ENCODE assay signal across 22 mouse cellular contexts in the genomic region with DNA sequence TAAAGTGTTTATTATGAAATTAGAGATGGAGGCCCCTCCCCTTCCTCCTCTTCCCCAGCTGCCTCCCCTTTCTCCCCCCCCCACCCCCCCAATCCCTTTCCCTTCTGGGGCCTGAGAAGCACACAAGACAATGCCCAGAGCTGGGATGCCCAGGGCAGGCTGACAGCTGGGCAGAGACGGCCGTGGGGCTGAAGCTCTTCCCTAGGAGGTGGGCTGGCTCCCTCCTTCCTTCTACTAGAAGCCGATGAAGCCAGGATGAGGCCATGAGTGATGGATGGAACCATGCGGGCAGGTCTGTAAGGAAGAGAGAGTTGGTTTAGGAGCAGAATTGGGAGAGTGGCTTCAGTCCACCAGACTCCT. TPM values are rescaled to one million over a fixed set of nuclear protein-coding genes. Genes with fewer than 3 reads are reported as not detected.
DNase-seq lines count a peak whose midpoint lies in the region; ATAC-seq and TF ChIP-seq lines count a peak whose summit lies in the region.
"Had no signal": no experiment of that assay in that cellular context is flagged by ENCODE, and none has a peak within 500 bp of the region (broad histone marks: within the 10 kb centered on the region; RNA-seq: fewer than 3 reads in every experiment).

No protein-coding gene starts in this region.

- no peaks in the 10 kb centered on the region for H3K27me3 ChIP-seq in forebrain, embryonic 15.5 days
- H3K27me3 ChIP-seq in forebrain, embryonic 11.5 days (ENCODE audit: control insufficient read depth, insufficient read depth, low read length) = no peaks in the 10 kb centered on the region
- H3K27me3 ChIP-seq in midbrain, embryonic 14.5 days (ENCODE audit: control insufficient read depth, insufficient read depth, low read length) = no peaks in the 10 kb centered on the region
- no peaks in the 10 kb centered on the region for H3K27me3 ChIP-seq in midbrain, embryonic 11.5 days (ENCODE audit: control insufficient read depth, insufficient read depth, low read length)
- no peaks in the 10 kb centered on the region for H3K27me3 ChIP-seq in hindbrain, embryonic 13.5 days
- no peaks in the 10 kb centered on the region for H3K27me3 ChIP-seq in neural tube, embryonic 14.5 days (ENCODE audit: control insufficient read depth, insufficient read depth, low read length)

- peaks cover 40% of the 10 kb centered on the region for H3K36me3 ChIP-seq in forebrain, embryonic 15.5 days
- peaks cover 13% of the 10 kb centered on the region; the same call in 1 of the 2 replicates for H3K36me3 ChIP-seq in forebrain, embryonic 11.5 days (ENCODE audit: control insufficient read depth, insufficient read depth, low read length)
- H3K36me3 ChIP-seq in midbrain, embryonic 14.5 days (ENCODE audit: control insufficient read depth, insufficient read depth, low read length) = peaks cover 55% of the 10 kb centered on the region
- peaks cover 25% of the 10 kb centered on the region for H3K36me3 ChIP-seq in midbrain, embryonic 11.5 days (ENCODE audit: control insufficient read depth, insufficient read depth, low read length)
- H3K36me3 ChIP-seq in hindbrain, embryonic 13.5 days = peaks cover 58% of the 10 kb centered on the region
- H3K36me3 ChIP-seq in neural tube, embryonic 14.5 days (ENCODE audit: control insufficient read depth, insufficient read depth, low read length) = peaks cover 26% of the 10 kb centered on the region

- 71% methylated on average over 4 of the region's 4 CpGs for WGBS in forebrain, embryonic 15.5 days
- 81% methylated on average over 4 of the region's 4 CpGs for WGBS in forebrain, embryonic 11.5 days
- 67% methylated on average over 4 of the region's 4 CpGs for WGBS in midbrain, embryonic 14.5 days
- 90% methylated on average over 3 of the region's 4 CpGs for WGBS in midbrain, embryonic 11.5 days
- WGBS in hindbrain, embryonic 13.5 days = 43% methylated on average over 4 of the region's 4 CpGs
- WGBS in neural tube, embryonic 14.5 days = 78% methylated on average over 4 of the region's 4 CpGs

- peak overlapping the region; percentile 15; the same call in 1 of the 2 replicates for H3K27ac ChIP-seq in forebrain, embryonic 15.5 days (replicated peaks)
- no peak overlapping the region for H3K27ac ChIP-seq in forebrain, embryonic 11.5 days (ENCODE audit: low read depth, low read length)
- H3K27ac ChIP-seq in midbrain, embryonic 14.5 days (replicated peaks; ENCODE audit: low read depth, low read length) = 0 out of 2 replicates have a peak overlapping the region, but pooled peaks have one; percentile 63
- no peak overlapping the region for H3K27ac ChIP-seq in midbrain, embryonic 11.5 days (ENCODE audit: low read depth, low read length)
- H3K27ac ChIP-seq in hindbrain, embryonic 13.5 days = peak overlapping the region; percentile 70
- no peak overlapping the region for H3K27ac ChIP-seq in neural tube, embryonic 14.5 days (ENCODE audit: low read depth, low read length)
- H3K27ac ChIP-seq in layer of hippocampus, adult 2 months = no peak overlapping the region
- H3K27ac ChIP-seq: liver, embryonic 14.5 days had no signal

- no peak for ATAC-seq in forebrain, embryonic 15.5 days (replicated peaks)
- ATAC-seq in forebrain, embryonic 11.5 days (replicated peaks; ENCODE audit: low FRiP score) = no peak
- ATAC-seq in midbrain, embryonic 14.5 days (ENCODE audit: low FRiP score, low TSS enrichment) = 0 out of 2 replicates have a peak, but pooled peaks have one; percentile 31
- no peak for ATAC-seq in midbrain, embryonic 11.5 days (ENCODE audit: low FRiP score)
- peak; percentile 61; the same call in 1 of the 2 replicates for ATAC-seq in hindbrain, embryonic 13.5 days (ENCODE audit: low FRiP score)
- 0 out of 2 replicates have a peak, but pooled peaks have one; percentile 2 for ATAC-seq in neural tube, embryonic 14.5 days (ENCODE audit: low read depth)

- no peak for DNase-seq in forebrain, embryonic 11.5 days (ENCODE audit: low spot score)
- no peak for DNase-seq in midbrain, embryonic 14.5 days
- DNase-seq in midbrain, embryonic 11.5 days (ENCODE audit: low spot score, missing footprints) = no peak
- no peak for DNase-seq in frontal cortex, postnatal 25 days (ENCODE audit: low spot score in 2 of 2)
- DNase-seq in layer of hippocampus, adult 2 months (ENCODE audit: low spot score in 2 of 2) = no peak
- DNase-seq: cerebellum, postnatal 36 days; gastrocnemius, postnatal 25 days; heart, postnatal 36 days; kidney, adult 18-20 months; kidney, postnatal 25 days; layer of hippocampus, postnatal 36 days; lung, postnatal 10 days; spleen, adult 18-20 months had no signal

- H3K9ac ChIP-seq in forebrain, embryonic 15.5 days (replicated peaks) = no peak overlapping the region
- no peak overlapping the region for H3K9ac ChIP-seq in forebrain, embryonic 11.5 days (ENCODE audit: low read length)
- no peak overlapping the region for H3K9ac ChIP-seq in midbrain, embryonic 14.5 days (replicated peaks; ENCODE audit: low read length)
- no peak overlapping the region for H3K9ac ChIP-seq in midbrain, embryonic 11.5 days (ENCODE audit: low read length)
- peak overlapping the region; percentile 19; the same call in 1 of the 2 replicates for H3K9ac ChIP-seq in hindbrain, embryonic 13.5 days
- H3K9ac ChIP-seq in neural tube, embryonic 14.5 days (replicated peaks; ENCODE audit: low read depth, low read length) = no peak overlapping the region
- H3K9ac ChIP-seq: liver, embryonic 14.5 days had no signal

- no peak overlapping the region for H3K4me2 ChIP-seq in forebrain, embryonic 15.5 days (replicated peaks)
- no peak overlapping the region for H3K4me2 ChIP-seq in forebrain, embryonic 11.5 days (ENCODE audit: low read depth, low read length, severe bottlenecking)
- no peak overlapping the region for H3K4me2 ChIP-seq in midbrain, embryonic 14.5 days (ENCODE audit: low read length)
- H3K4me2 ChIP-seq in midbrain, embryonic 11.5 days = no peak overlapping the region
- no peak overlapping the region for H3K4me2 ChIP-seq in hindbrain, embryonic 13.5 days
- no peak overlapping the region for H3K4me2 ChIP-seq in neural tube, embryonic 14.5 days (ENCODE audit: low read depth, low read length)
- H3K4me2 ChIP-seq: heart, embryonic 11.5 days had no signal

- no peaks in the 10 kb centered on the region for H3K4me1 ChIP-seq in forebrain, embryonic 15.5 days
- no peaks in the 10 kb centered on the region for H3K4me1 ChIP-seq in forebrain, embryonic 11.5 days (replicated peaks; ENCODE audit: control insufficient read depth, insufficient read depth, low read length)
- no peaks in the 10 kb centered on the region for H3K4me1 ChIP-seq in midbrain, embryonic 14.5 days (ENCODE audit: control insufficient read depth, insufficient read depth, low read length)
- H3K4me1 ChIP-seq in midbrain, embryonic 11.5 days (ENCODE audit: control insufficient read depth, insufficient read depth, low read length) = no peaks in the 10 kb centered on the region
- peaks cover 8% of the 10 kb centered on the region; the same call in 1 of the 2 replicates for H3K4me1 ChIP-seq in hindbrain, embryonic 13.5 days (replicated peaks)
- H3K4me1 ChIP-seq in neural tube, embryonic 14.5 days (ENCODE audit: control insufficient read depth, insufficient read depth, low read length) = no peaks in the 10 kb centered on the region

- no peaks in the 10 kb centered on the region for H3K9me3 ChIP-seq in forebrain, embryonic 15.5 days
- H3K9me3 ChIP-seq in forebrain, embryonic 11.5 days (ENCODE audit: control insufficient read depth, low read length) = no peaks in the 10 kb centered on the region
- H3K9me3 ChIP-seq in midbrain, embryonic 14.5 days (ENCODE audit: control insufficient read depth, low read length) = no peaks in the 10 kb centered on the region
- no peaks in the 10 kb centered on the region for H3K9me3 ChIP-seq in midbrain, embryonic 11.5 days (ENCODE audit: control insufficient read depth, low read length)
- no peaks in the 10 kb centered on the region for H3K9me3 ChIP-seq in hindbrain, embryonic 13.5 days
- H3K9me3 ChIP-seq in neural tube, embryonic 14.5 days (ENCODE audit: control insufficient read depth, low read length) = no peaks in the 10 kb centered on the region

- no peak for TF ChIP-seq CTCF in layer of hippocampus, adult 2 months (conservative IDR thresholded peaks at IDR 0.05)

- H3K4me3 ChIP-seq in forebrain, embryonic 15.5 days = no peak overlapping the region
- no peak overlapping the region for H3K4me3 ChIP-seq in forebrain, embryonic 11.5 days (ENCODE audit: low read depth, low read length)
- H3K4me3 ChIP-seq in midbrain, embryonic 14.5 days (replicated peaks; ENCODE audit: low read depth, low read length) = no peak overlapping the region
- H3K4me3 ChIP-seq in midbrain, embryonic 11.5 days (ENCODE audit: low read depth, low read length) = no peak overlapping the region
- no peak overlapping the region for H3K4me3 ChIP-seq in hindbrain, embryonic 13.5 days
- no peak overlapping the region for H3K4me3 ChIP-seq in neural tube, embryonic 14.5 days (ENCODE audit: low read depth, low read length)
- no peak overlapping the region for H3K4me3 ChIP-seq in layer of hippocampus, adult 2 months

RNA-seq across cellular contexts. Expression of gene Gm17606, which starts 9.5 kb away (rescaled TPM):
- polyA plus RNA-seq in forebrain, embryonic 15.5 days (2015; fragmentation: Nextera tagmentation; extraction: Ambion mirVana) = not detected in 2 replicates
- not detected in 2 replicates for polyA plus RNA-seq in forebrain, embryonic 11.5 days (2014; fragmentation: Nextera tagmentation; extraction: Ambion mirVana)
- not detected in 2 replicates for polyA plus RNA-seq in midbrain, embryonic 14.5 days (2014; fragmentation: Nextera tagmentation; extraction: Ambion mirVana)
- not detected in 2 replicates for polyA plus RNA-seq in midbrain, embryonic 11.5 days (2014; fragmentation: Nextera tagmentation; extraction: Ambion mirVana)
- not detected in 2 replicates for polyA plus RNA-seq in hindbrain, embryonic 13.5 days (2015; fragmentation: Nextera tagmentation; extraction: Ambion mirVana)
- not detected in 2 replicates for polyA plus RNA-seq in neural tube, embryonic 14.5 days (2014; fragmentation: Nextera tagmentation; extraction: Ambion mirVana)
- total RNA-seq in layer of hippocampus, adult 2 months (2021) = not detected
- total RNA-seq: gastrocnemius, postnatal 25 days; heart, postnatal 36 days; layer of hippocampus, postnatal 36 days; left cerebral cortex, postnatal 36 days; megakaryocyte-erythroid progenitor cell, adult 5-6 weeks had no signal
- polyA plus RNA-seq: embryonic facial prominence, embryonic 11.5 days; heart, embryonic 11.5 days; liver, embryonic 14.5 days; neural tube, embryonic 11.5 days had no signal

RNA-seq across cellular contexts. Expression of gene Cdh24, which starts 9.9 kb away (rescaled TPM):
- 7.6 and 8.6 TPM in 2 replicates for polyA plus RNA-seq in forebrain, embryonic 15.5 days (2015; fragmentation: Nextera tagmentation; extraction: Ambion mirVana)
- polyA plus RNA-seq in forebrain, embryonic 11.5 days (2014; fragmentation: Nextera tagmentation; extraction: Ambion mirVana) = 10.5 and 12.3 TPM in 2 replicates
- 11.6 and 12.4 TPM in 2 replicates for polyA plus RNA-seq in midbrain, embryonic 14.5 days (2014; fragmentation: Nextera tagmentation; extraction: Ambion mirVana)
- polyA plus RNA-seq in midbrain, embryonic 11.5 days (2014; fragmentation: Nextera tagmentation; extraction: Ambion mirVana) = 5.8 and 6.9 TPM in 2 replicates
- 8.6 and 9.4 TPM in 2 replicates for polyA plus RNA-seq in hindbrain, embryonic 13.5 days (2015; fragmentation: Nextera tagmentation; extraction: Ambion mirVana)
- polyA plus RNA-seq in neural tube, embryonic 14.5 days (2014; fragmentation: Nextera tagmentation; extraction: Ambion mirVana) = 9.2 and 12.5 TPM in 2 replicates
- total RNA-seq in layer of hippocampus, adult 2 months (2021) = 10 to 100 TPM; 22.5 to 27.5 TPM

RNA-seq across cellular contexts. Expression of gene Psmb11, which starts 10.0 kb away (rescaled TPM):
- polyA plus RNA-seq in forebrain, embryonic 15.5 days (2015; fragmentation: Nextera tagmentation; extraction: Ambion mirVana) = 0.15 TPM in 1 of 2 replicates, not detected in the other
- 0.05 TPM in 1 of 2 replicates, not detected in the other for polyA plus RNA-seq in forebrain, embryonic 11.5 days (2014; fragmentation: Nextera tagmentation; extraction: Ambion mirVana)
- polyA plus RNA-seq in midbrain, embryonic 14.5 days (2014; fragmentation: Nextera tagmentation; extraction: Ambion mirVana) = 0.18 TPM in 1 of 2 replicates, not detected in the other
- polyA plus RNA-seq in midbrain, embryonic 11.5 days (2014; fragmentation: Nextera tagmentation; extraction: Ambion mirVana) = 0.04 TPM in 1 of 2 replicates, not detected in the other
- polyA plus RNA-seq in hindbrain, embryonic 13.5 days (2015; fragmentation: Nextera tagmentation; extraction: Ambion mirVana) = not detected in 2 replicates
- polyA plus RNA-seq in neural tube, embryonic 14.5 days (2014; fragmentation: Nextera tagmentation; extraction: Ambion mirVana) = 0.05 and 0.26 TPM in 2 replicates
- under 1 TPM; 0.22 to 0.28 TPM for total RNA-seq in layer of hippocampus, adult 2 months (2021)
- total RNA-seq: gastrocnemius, postnatal 25 days; heart, postnatal 36 days; megakaryocyte-erythroid progenitor cell, adult 5-6 weeks had no signal
- polyA plus RNA-seq: embryonic facial prominence, embryonic 11.5 days; heart, embryonic 11.5 days had no signal

RNA-seq across cellular contexts. Expression of gene Psmb5, which starts 13.4 kb away (rescaled TPM):
- polyA plus RNA-seq in forebrain, embryonic 15.5 days (2015; fragmentation: Nextera tagmentation; extraction: Ambion mirVana) = 430 and 444 TPM in 2 replicates
- 414 and 455 TPM in 2 replicates for polyA plus RNA-seq in forebrain, embryonic 11.5 days (2014; fragmentation: Nextera tagmentation; extraction: Ambion mirVana)
- 409 and 454 TPM in 2 replicates for polyA plus RNA-seq in midbrain, embryonic 14.5 days (2014; fragmentation: Nextera tagmentation; extraction: Ambion mirVana)
- 396 and 453 TPM in 2 replicates for polyA plus RNA-seq in midbrain, embryonic 11.5 days (2014; fragmentation: Nextera tagmentation; extraction: Ambion mirVana)
- 439 and 447 TPM in 2 replicates for polyA plus RNA-seq in hindbrain, embryonic 13.5 days (2015; fragmentation: Nextera tagmentation; extraction: Ambion mirVana)
- 428 and 435 TPM in 2 replicates for polyA plus RNA-seq in neural tube, embryonic 14.5 days (2014; fragmentation: Nextera tagmentation; extraction: Ambion mirVana)
- total RNA-seq in layer of hippocampus, adult 2 months (2021) = 100 to 1,000 TPM; 199 to 218 TPM

RNA-seq across cellular contexts. Expression of gene 4931414P19Rik, which starts 25.4 kb away (rescaled TPM):
- polyA plus RNA-seq in forebrain, embryonic 15.5 days (2015; fragmentation: Nextera tagmentation; extraction: Ambion mirVana) = 8.0 and 8.9 TPM in 2 replicates
- 9.6 and 9.9 TPM in 2 replicates for polyA plus RNA-seq in forebrain, embryonic 11.5 days (2014; fragmentation: Nextera tagmentation; extraction: Ambion mirVana)
- 5.4 and 6.1 TPM in 2 replicates for polyA plus RNA-seq in midbrain, embryonic 14.5 days (2014; fragmentation: Nextera tagmentation; extraction: Ambion mirVana)
- polyA plus RNA-seq in midbrain, embryonic 11.5 days (2014; fragmentation: Nextera tagmentation; extraction: Ambion mirVana) = 5.9 and 8.5 TPM in 2 replicates
- 6.8 and 7.6 TPM in 2 replicates for polyA plus RNA-seq in hindbrain, embryonic 13.5 days (2015; fragmentation: Nextera tagmentation; extraction: Ambion mirVana)
- 4.6 and 5.0 TPM in 2 replicates for polyA plus RNA-seq in neural tube, embryonic 14.5 days (2014; fragmentation: Nextera tagmentation; extraction: Ambion mirVana)
- total RNA-seq in layer of hippocampus, adult 2 months (2021) = 1 to 10 TPM; 5.8 to 7.1 TPM

Comparison
In these comparisons a context has a peak if more than half of its experiments do, and no peak if none do; other contexts are left out.
1. ATAC-seq: peak in midbrain, embryonic 14.5 days (single experiment), hindbrain, embryonic 13.5 days (single experiment) and neural tube, embryonic 14.5 days (single experiment); none in forebrain, embryonic 15.5 days (single experiment), forebrain, embryonic 11.5 days (single experiment) and midbrain, embryonic 11.5 days (single experiment).
2. H3K27ac ChIP-seq: peak in forebrain, embryonic 15.5 days (single experiment), midbrain, embryonic 14.5 days (single experiment) and hindbrain, embryonic 13.5 days (single experiment); none in forebrain, embryonic 11.5 days (single experiment), midbrain, embryonic 11.5 days (single experiment), neural tube, embryonic 14.5 days (single experiment) and layer of hippocampus, adult 2 months (single experiment).